Mouse (Mus musculus): ENCODE measurements around the gene Ank3.

The Ank3 gene

GRCm38 (mm10) chr10:69620692-69621382, 222.3 kb downstream of the Ank3 start:
- CTCF ChIA-PET: no interaction called here

- CTCF ChIA-PET: no interaction called here
These were observed 229.2 kb downstream of the Ank3 start for GRCm38 (mm10) chr10:69627767-69628166.

GRCm38 (mm10) chr10:69628743-69629142, 230.2 kb downstream of the Ank3 start:
- CTCF ChIA-PET: no interaction called here

- CTCF ChIA-PET: no interaction called here
These were observed 232.3 kb downstream of the Ank3 start for GRCm38 (mm10) chr10:69630802-69631388.

DNA sequence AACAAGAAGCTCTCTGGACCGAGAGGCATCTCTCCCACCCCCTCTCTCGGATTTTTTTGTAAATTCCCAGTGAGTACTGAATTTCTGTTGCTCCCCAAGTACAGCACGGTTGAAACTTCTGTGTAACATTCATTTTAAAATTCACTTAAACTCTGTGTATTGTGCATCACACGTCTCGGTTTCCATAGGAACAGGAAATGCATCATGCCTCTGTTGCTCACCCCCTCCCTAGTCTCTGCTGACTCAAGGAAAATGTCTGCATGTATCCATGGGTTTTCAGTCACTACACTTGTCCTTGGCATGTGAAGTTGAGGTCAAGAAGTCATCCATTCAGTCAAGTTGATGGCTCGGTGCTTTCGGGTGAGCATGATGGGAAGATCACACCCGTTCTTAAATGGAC, 234.3 kb downstream of the Ank3 start:
- CTCF ChIA-PET: no interaction called here

DNA sequence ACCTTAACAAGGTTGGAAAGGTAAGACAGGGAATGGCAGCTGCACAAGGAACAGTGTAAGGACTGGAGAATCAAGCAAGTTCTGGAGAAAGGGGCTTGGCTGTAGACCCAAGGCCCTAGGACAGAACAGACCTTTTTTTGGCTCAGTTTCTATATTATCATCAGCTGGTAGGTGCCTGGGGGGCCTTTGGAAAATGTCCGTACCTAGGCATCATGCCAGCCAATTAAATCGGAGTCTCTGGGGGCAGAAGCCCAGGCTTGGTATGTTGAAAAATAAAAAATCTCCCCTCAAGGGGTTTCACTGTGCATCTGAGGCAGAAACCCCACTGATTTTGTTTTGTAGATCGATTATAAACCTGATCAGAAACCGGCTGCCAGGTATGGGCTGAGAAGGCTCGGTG, 236.3 kb downstream of the Ank3 start:
- CTCF ChIA-PET: no interaction called here

DNA sequence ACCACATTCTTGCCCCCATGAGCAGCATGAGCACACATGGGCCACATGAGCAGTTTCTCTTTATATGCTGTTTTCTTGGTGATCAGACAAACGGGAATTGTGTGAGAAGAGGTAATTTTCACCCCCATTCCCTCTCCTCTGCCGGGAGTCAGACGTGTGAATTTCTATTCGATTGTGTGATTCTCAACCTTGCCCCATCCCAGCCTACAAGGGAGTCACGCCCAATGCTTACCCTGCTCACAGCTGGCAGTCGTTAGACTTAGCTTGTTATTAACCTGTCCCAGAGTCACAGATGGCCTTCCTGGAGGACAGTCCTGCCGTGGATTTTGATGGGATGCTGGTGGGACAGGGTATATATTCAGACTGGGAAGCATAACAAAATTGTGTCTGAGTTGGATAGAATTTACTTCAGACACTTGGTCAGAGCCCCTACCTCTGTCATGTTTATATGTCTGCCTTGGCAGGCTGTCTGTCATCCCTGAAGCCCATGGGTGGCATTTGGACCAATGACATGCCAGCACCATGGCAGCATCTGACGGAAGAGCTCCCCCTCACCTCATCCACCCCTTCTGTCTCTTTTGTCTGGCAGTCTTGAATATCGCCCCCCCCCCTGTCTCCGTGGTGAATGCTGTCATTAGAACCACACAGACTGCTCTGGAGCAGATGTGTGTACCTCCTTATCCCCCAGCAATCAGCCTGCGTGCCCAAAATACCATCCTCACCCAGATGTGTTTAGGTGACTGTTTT, 237.5 kb downstream of the Ank3 start:
- CTCF ChIA-PET: no interaction called here

DNA sequence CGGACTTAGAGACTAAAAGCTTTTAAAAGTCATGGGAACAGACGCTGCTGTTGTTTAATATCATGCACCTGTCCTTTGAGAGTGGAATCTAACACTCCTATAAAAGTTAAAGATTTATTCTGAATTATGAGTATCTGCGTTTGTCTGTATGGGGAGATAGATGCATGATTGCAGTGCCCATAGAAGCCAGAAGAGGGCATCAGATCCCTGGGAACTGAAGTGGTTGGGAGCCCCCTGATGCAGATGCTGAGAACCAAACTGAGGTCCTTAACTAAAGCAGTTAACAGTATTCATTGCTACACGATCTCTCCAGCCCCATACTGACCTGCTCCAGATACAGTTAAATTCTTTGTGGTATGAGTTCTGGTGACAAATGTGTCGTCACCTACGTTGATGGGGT, 240.6 kb downstream of the Ank3 start:
- CTCF ChIA-PET: no interaction called here

GRCm38 (mm10) chr10:69640617-69641016, 242.0 kb downstream of the Ank3 start:
- CTCF ChIA-PET: no interaction called here

DNA sequence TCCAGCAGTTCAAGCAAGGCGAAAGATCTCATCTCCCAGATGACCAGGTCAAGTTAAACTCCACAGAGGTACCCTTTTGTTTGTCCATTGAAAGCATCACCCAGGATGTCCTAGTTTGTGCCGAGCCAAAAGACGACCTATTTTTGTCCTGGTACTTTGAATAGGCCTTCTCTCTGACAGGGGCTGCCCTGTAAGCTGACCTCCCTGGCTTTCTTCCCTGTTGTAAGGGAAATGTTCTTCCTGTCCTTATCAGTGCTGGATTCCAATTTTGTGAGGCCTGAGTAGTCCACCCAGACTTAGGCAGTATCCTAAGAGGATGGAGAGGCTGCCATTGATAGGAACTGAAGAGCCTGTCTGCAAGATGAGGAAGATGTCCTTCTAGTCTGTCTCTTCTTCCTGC, 244.9 kb downstream of the Ank3 start:
- CTCF ChIA-PET: no interaction called here

GRCm38 (mm10) chr10:69643986-69644385, 245.4 kb downstream of the Ank3 start:
- CTCF ChIA-PET: no interaction called here

DNA sequence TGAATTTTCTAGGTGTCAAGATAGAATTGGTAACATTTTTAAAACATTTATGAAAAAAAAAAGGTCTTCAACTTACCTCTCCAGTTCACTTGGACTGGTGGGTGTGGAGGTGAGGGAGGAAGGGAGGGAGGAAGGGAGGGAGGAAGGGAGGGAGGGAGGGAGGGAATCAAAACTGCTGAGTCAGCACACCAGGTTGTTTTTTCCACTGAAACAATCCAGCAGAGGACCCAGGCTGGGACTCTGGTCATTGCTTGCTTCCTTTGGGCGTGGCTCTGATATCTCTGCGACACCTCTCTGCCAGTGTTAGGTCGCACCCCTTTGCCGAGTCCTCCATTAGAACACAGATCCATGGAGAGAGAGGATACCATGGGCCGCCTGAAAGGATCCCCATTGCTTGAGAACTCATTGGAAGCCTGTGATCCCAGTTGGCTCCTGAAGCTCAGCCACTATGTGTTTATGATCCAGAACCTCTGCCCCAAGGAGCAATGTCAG, 246.8 kb downstream of the Ank3 start:
- CTCF ChIA-PET: no interaction called here

GRCm38 (mm10) chr10:69645929-69646328, 247.4 kb downstream of the Ank3 start:
- CTCF ChIA-PET: no interaction called here

- CTCF ChIA-PET: no interaction called here
These were observed 251.5 kb downstream of the Ank3 start for GRCm38 (mm10) chr10:69650074-69650473.

- CTCF ChIA-PET: no interaction called here
These were observed 254.1 kb downstream of the Ank3 start for GRCm38 (mm10) chr10:69652660-69653059.

GRCm38 (mm10) chr10:69653121-69653677, 254.6 kb downstream of the Ank3 start:
- CTCF ChIA-PET: no interaction called here

GRCm38 (mm10) chr10:69654176-69654575, 255.6 kb downstream of the Ank3 start:
- CTCF ChIA-PET: no interaction called here

DNA sequence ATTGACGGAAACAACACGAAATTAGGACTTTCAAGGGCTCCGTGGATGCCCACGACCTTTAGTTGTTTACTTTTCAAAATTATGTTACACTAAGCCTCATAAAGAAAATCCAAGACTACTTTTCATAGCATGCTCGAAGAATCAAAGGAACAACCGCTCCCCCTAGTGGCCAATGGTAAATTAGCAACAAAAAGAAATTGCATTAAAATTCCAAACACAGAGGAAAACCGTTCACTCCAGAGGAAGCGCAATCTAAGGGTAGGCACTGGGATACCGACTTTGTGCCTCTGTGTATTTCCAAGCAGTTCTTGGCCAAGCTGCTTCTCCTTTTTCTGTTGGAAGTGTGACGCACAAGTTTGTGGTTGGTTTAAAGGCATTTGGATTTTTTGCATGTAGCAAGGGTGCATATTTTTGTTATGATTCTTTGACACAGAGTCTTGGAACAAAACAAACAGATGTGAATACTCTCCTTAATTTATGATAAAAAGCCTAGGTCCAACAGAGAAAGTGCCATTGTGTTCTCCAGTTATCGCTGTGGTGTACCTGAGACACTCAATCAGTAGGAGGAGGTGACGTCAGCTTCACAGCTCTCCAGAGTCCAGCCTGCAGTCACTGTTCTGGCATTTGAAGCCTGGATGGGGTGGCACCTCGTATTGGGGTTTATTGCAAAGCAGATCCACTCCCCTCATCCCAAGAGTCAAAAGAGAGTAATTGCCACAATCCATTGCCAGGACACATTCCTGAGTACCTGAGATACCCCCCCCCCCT, 256.5 kb downstream of the Ank3 start:
- CTCF ChIA-PET: interaction anchor here (0.6 kb wide), 1 partner anchor 520 kb away, joined by 6 read pairs; no protein-coding TSS in a partner anchor

DNA sequence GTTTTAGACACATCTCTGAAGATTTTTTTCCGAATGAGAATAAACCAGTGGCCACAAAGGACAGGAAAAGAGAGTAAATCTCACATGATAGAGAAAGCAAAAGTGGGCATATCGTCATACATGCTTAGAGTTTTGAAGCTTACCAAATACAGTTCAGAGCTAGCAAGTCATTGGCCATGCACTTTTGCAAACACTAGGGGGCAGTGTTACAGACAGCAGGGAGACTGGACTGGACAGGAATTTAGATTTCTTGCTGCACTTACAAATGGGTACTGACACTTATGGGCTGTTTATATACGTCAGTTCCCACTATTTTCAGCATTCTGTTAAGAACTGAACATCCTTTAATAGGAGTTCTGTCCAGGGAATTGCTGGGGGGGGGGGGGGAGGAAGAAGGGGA, 257.7 kb downstream of the Ank3 start:
- CTCF ChIA-PET: no interaction called here

DNA sequence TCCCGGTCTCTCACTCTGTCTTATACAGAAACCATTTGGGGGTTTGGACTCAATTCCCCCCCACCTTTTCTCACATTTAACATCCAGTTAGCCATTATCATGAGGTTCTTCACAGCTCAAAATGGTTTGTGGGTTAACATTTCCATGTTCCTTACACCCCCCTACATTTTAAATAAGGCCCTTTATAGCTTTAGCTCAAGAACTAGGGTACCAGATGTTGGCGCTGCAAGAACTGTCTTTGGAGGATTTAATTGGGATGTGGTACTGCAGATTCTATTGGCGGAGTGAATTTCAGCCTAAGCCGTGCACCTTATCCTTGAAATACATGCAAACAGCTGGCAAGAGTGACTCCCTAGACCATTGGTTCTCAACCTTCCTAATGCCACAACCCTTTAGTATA, 261.2 kb downstream of the Ank3 start:
- CTCF ChIA-PET: no interaction called here

DNA sequence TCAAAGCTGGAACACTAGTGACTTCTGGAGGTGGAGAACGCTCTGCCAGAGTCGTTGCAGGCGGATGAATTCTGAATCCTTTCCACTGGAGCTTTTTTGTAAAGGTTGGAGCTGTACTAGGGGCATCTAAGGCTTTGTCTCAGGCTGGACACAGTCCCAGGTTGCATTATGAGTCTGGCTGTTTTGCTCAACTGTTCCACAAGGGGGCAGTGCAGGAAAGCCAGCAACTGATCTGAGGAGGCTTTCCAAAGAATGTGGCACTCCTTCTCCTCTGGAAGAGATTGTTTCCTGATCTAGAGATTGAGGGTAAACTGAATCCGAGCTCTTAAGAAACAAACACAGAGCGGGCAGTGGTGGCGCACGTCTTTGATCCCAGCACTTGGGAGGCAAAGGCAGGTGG, 263.8 kb downstream of the Ank3 start:
- CTCF ChIA-PET: no interaction called here

DNA sequence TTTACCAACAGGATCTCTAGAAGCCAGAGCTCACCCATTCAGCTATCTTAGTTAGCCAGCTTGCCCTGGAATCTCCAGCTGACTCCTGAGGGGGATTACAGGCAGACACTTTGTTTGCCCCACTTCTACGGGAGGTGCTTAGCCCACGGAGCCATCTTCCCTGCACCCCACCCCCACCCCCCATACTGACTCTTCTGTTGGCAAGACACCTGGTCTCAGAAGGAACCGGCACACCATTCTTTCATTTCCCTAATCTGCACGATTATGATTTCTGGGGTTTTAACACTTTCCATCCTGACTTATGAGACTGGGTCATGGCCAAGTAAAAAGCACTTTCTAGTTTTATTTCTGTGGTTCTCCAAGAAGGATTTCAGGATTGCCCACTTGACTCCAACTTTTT, 268.9 kb downstream of the Ank3 start:
- CTCF ChIA-PET: no interaction called here
